Mouse (Mus musculus) liver, embryonic 11.5 days (tissue): ENCODE results near the gene Rnf144a. TPM values are rescaled to one million over a fixed set of nuclear protein-coding genes. Genes with fewer than 3 reads are reported as not detected.

Experiments used
- ATAC-seq: fragments of 200-750 bp; cut with Nextera tagmentation; replicated peaks from 2 replicates; pipeline ENCODE4 v1.8.0; 2017; ENCODE audit warnings: moderate number of reproducible peaks, mild to moderate bottlenecking, moderate TSS enrichment, moderate library complexity; ENCODE audit not compliant: low FRiP score
- DNase-seq: peaks from one replicate; pipeline ENCODE4 v3.0.0-alpha.2; 2017; ENCODE audit warnings: low spot score
- H3K27ac ChIP-seq: fragments of 300-500 bp; sonication (generic); 2 replicates; pipeline ENCODE4 v1.5.1; 2014; ENCODE audit warnings: mild to moderate bottlenecking, low read depth, low read length, control low read depth
- H3K27me3 ChIP-seq: fragments of 300-500 bp; sonication (generic); replicated peaks from 2 replicates; pipeline ENCODE4 v1.6.1; 2014; ENCODE audit warnings: low read length, mixed read lengths; ENCODE audit not compliant: control insufficient read depth, insufficient read depth
- H3K36me3 ChIP-seq: fragments of 300-500 bp; sonication (generic); 2 replicates; pipeline ENCODE4 v1.6.1; 2014; ENCODE audit warnings: mild to moderate bottlenecking, low read length, moderate library complexity, mixed read lengths; ENCODE audit not compliant: control insufficient read depth, insufficient read depth
- H3K4me1 ChIP-seq: fragments of 300-500 bp; sonication (generic); replicated peaks from 2 replicates; pipeline ENCODE4 v1.6.1; 2014; ENCODE audit warnings: low read length, mixed read lengths; ENCODE audit not compliant: control insufficient read depth, insufficient read depth
- H3K4me2 ChIP-seq: fragments of 300-500 bp; sonication (generic); 2 replicates; pipeline ENCODE4 v1.6.1; 2014; ENCODE audit warnings: mild to moderate bottlenecking, control low read depth, moderate library complexity
- H3K4me3 ChIP-seq: fragments of 300-500 bp; sonication (generic); 2 replicates; pipeline ENCODE4 v1.5.1; 2014; ENCODE audit warnings: low read depth, low read length, control low read depth
- H3K9ac ChIP-seq: fragments of 300-500 bp; sonication (generic); 2 replicates; pipeline ENCODE4 v1.6.1; 2014; ENCODE audit warnings: low read depth, low read length, control low read depth
- H3K9me3 ChIP-seq: fragments of 300-500 bp; sonication (generic); 2 replicates; pipeline ENCODE4 v1.6.1; 2016; ENCODE audit warnings: low read length, inconsistent platforms, mixed read lengths; ENCODE audit not compliant: control insufficient read depth
- WGBS: fragments of 180-500 bp; shearing (Covaris S2); extraction: QIAGEN DNeasy Blood & Tissue Kit; methylation state at CpG from one replicate; pipeline ENCODE4 v1.1.7; 2014; 5-methylcytosine and 5-hydroxymethylcytosine counted together
- polyA plus RNA-seq: library from polyadenylated mRNA; unstranded; fragments of >200 nt; fragmentation: Nextera tagmentation; extraction: Ambion mirVana; gene quantifications from 2 replicates; pipeline ENCODE4 v1.2.1, GENCODE M21; 2014

Gene Rnf144a
- polyA plus RNA-seq, 1 experiment from 2014 or later = 5.9 TPM

- no peak overlapping the region for H3K4me2 ChIP-seq
- H3K36me3 ChIP-seq = no peaks in the 10 kb centered on the region
- H3K4me1 ChIP-seq = no peaks in the 10 kb centered on the region
- no peak overlapping the region for H3K9ac ChIP-seq
- ATAC-seq = no peak
- no peak for DNase-seq
- no peak overlapping the region for H3K4me3 ChIP-seq
- H3K9me3 ChIP-seq = no peaks in the 10 kb centered on the region
- H3K27me3 ChIP-seq = no peaks in the 10 kb centered on the region
- H3K27ac ChIP-seq = no peak overlapping the region
- 62% methylated on average over 7 of the region's 7 CpGs for WGBS
Measured at GRCm38 (mm10) chr12:26356191-26356590, 58.9 kb downstream of the Rnf144a start.

- no peak overlapping the region for H3K4me3 ChIP-seq
- H3K9me3 ChIP-seq = no peaks in the 10 kb centered on the region
- H3K36me3 ChIP-seq = no peaks in the 10 kb centered on the region
- DNase-seq (no peak), ATAC-seq (no peak)
- no peak overlapping the region for H3K9ac ChIP-seq
- H3K27me3 ChIP-seq = no peaks in the 10 kb centered on the region
- H3K4me2 ChIP-seq = no peak overlapping the region
- H3K4me1 ChIP-seq = no peaks in the 10 kb centered on the region
- WGBS = 78% methylated on average over 3 of the region's 3 CpGs
- no peak overlapping the region for H3K27ac ChIP-seq
Measured at GRCm38 (mm10) chr12:26351321-26351720, 63.7 kb downstream of the Rnf144a start.

- WGBS = 82% methylated on average over 5 of the region's 5 CpGs
- no peak for ATAC-seq
Measured at GRCm38 (mm10) chr12:26344408-26344807, 70.6 kb downstream of the Rnf144a start.

GRCm38 (mm10) chr12:26343131-26343530, 71.9 kb downstream of the Rnf144a start:
- Histone ChIP-seq H3K27ac (no peak overlapping the region), H3K4me1 (no peaks in the 10 kb centered on the region), H3K9me3 (no peaks in the 10 kb centered on the region), H3K36me3 (no peaks in the 10 kb centered on the region), H3K4me3 (no peak overlapping the region), H3K27me3 (no peaks in the 10 kb centered on the region), H3K9ac (no peak overlapping the region), H3K4me2 (no peak overlapping the region)
- ATAC-seq = no peak
- no peak for DNase-seq
- WGBS = 62% methylated on average over 2 of the region's 2 CpGs

More at GRCm38 (mm10) chr12:26344408-26344807, 70.6 kb downstream of the Rnf144a start:
- no peaks in the 10 kb centered on the region for H3K27me3 ChIP-seq
- no peaks in the 10 kb centered on the region for H3K36me3 ChIP-seq
- no peak overlapping the region for H3K4me3 ChIP-seq
- no peak overlapping the region for H3K4me2 ChIP-seq
- DNase-seq = no peak
- no peaks in the 10 kb centered on the region for H3K9me3 ChIP-seq
- H3K27ac ChIP-seq = no peak overlapping the region
- H3K9ac ChIP-seq = no peak overlapping the region
- H3K4me1 ChIP-seq = no peaks in the 10 kb centered on the region

- Histone ChIP-seq H3K9ac (no peak overlapping the region), H3K9me3 (no peaks in the 10 kb centered on the region), H3K27me3 (no peaks in the 10 kb centered on the region), H3K4me1 (no peaks in the 10 kb centered on the region), H3K4me2 (no peak overlapping the region), H3K4me3 (no peak overlapping the region), H3K36me3 (no peaks in the 10 kb centered on the region), H3K27ac (0 out of 2 replicates have a peak overlapping the region, but pooled peaks have one; percentile 8)
- DNase-seq = no peak
- 56% methylated on average over 3 of the region's 3 CpGs for whole genome bisulfite sequencing
- ATAC-seq = no peak
Measured at GRCm38 (mm10) chr12:26342663-26343062, 72.4 kb downstream of the Rnf144a start.

GRCm38 (mm10) chr12:26342086-26342485, 73.0 kb downstream of the Rnf144a start:
- no peaks in the 10 kb centered on the region for H3K9me3 ChIP-seq

GRCm38 (mm10) chr12:26340621-26341020, 74.4 kb downstream of the Rnf144a start:
- Histone ChIP-seq H3K9me3 (no peaks in the 10 kb centered on the region), H3K36me3 (no peaks in the 10 kb centered on the region), H3K4me3 (no peak overlapping the region), H3K27ac (no peak overlapping the region), H3K4me1 (no peaks in the 10 kb centered on the region), H3K9ac (no peak overlapping the region), H3K4me2 (no peak overlapping the region), H3K27me3 (no peaks in the 10 kb centered on the region)
- DNase-seq (no peak), ATAC-seq (no peak)
- WGBS = 69% methylated on average over 4 of the region's 4 CpGs

More at GRCm38 (mm10) chr12:26342086-26342485, 73.0 kb downstream of the Rnf144a start:
- Histone ChIP-seq H3K9ac (no peak overlapping the region), H3K4me1 (no peaks in the 10 kb centered on the region), H3K36me3 (no peaks in the 10 kb centered on the region), H3K27me3 (no peaks in the 10 kb centered on the region), H3K4me3 (no peak overlapping the region), H3K4me2 (no peak overlapping the region), H3K27ac (0 out of 2 replicates have a peak overlapping the region, but pooled peaks have one; percentile 8)
- WGBS = 72% methylated on average over 4 of the region's 4 CpGs
- DNase-seq = no peak
- no peak for ATAC-seq

GRCm38 (mm10) chr12:26339886-26340285, 75.2 kb downstream of the Rnf144a start:
- H3K36me3 ChIP-seq = no peaks in the 10 kb centered on the region
- H3K4me2 ChIP-seq = no peak overlapping the region
- H3K27me3 ChIP-seq = no peaks in the 10 kb centered on the region
- no peak overlapping the region for H3K9ac ChIP-seq
- H3K4me3 ChIP-seq = no peak overlapping the region
- H3K27ac ChIP-seq = no peak overlapping the region
- DNase-seq (no peak), ATAC-seq (no peak)
- no peaks in the 10 kb centered on the region for H3K9me3 ChIP-seq
- H3K4me1 ChIP-seq = no peaks in the 10 kb centered on the region

GRCm38 (mm10) chr12:26339181-26339580, 75.9 kb downstream of the Rnf144a start:
- H3K9me3 ChIP-seq = no peaks in the 10 kb centered on the region

More at GRCm38 (mm10) chr12:26339181-26339580, 75.9 kb downstream of the Rnf144a start:
- no peaks in the 10 kb centered on the region for H3K27me3 ChIP-seq
- H3K4me1 ChIP-seq = no peaks in the 10 kb centered on the region
- ATAC-seq (no peak), DNase-seq (no peak)
- H3K9ac ChIP-seq = no peak overlapping the region
- 86% methylated on average over 8 of the region's 8 CpGs for WGBS
- no peak overlapping the region for H3K4me2 ChIP-seq
- no peaks in the 10 kb centered on the region for H3K36me3 ChIP-seq
- no peak overlapping the region for H3K4me3 ChIP-seq
- no peak overlapping the region for H3K27ac ChIP-seq
